Comparison of ENCODE assay signal across 8 mouse cellular contexts in genomic region chrX:37126671-37127358, GRCm38 (mm10). TPM values are rescaled to one million over a fixed set of nuclear protein-coding genes. Genes with fewer than 3 reads are reported as not detected.
DNase-seq lines count a peak whose midpoint lies in the region; ATAC-seq lines count a peak whose summit lies in the region.

Gene Nkap (plus strand): TSS chrX:37126795.

- H3K4me3 ChIP-seq in hindbrain, embryonic 11.5 days (ENCODE audit: low read depth, low read length) = peak within 1 kb of the TSS; percentile 60

- H3K9ac ChIP-seq in hindbrain, embryonic 11.5 days (ENCODE audit: low read depth, low read length) = peak within 1 kb of the TSS; percentile 75

- peak within 1 kb of the TSS; percentile 39 for H3K4me2 ChIP-seq in hindbrain, embryonic 11.5 days (replicated peaks; ENCODE audit: low read depth, low read length)

- no peaks in the 10 kb centered on the region for H3K36me3 ChIP-seq in hindbrain, embryonic 11.5 days (ENCODE audit: control insufficient read depth, insufficient read depth, low read length)

- DNase-seq in MN1 (ENCODE audit: low spot score) = peak; percentile 79
- DNase-seq in cerebellum, adult 9-10 months = peak; percentile 81
- DNase-seq in hindbrain, embryonic 11.5 days (ENCODE audit: low spot score) = peak; percentile 78
- DNase-seq in layer of hippocampus, postnatal 14 days (ENCODE audit: low spot score in 2 of 2) = peak; percentile 73 to 83
- DNase-seq in lung, postnatal 14 days = peak; percentile 74
- peak; percentile 65 for DNase-seq in retina, adult 2 months (ENCODE audit: low read depth, low spot score)
- peak; percentile 69 to 72 for DNase-seq in thymus, postnatal 36 days

- H3K27me3 ChIP-seq in hindbrain, embryonic 11.5 days (ENCODE audit: control insufficient read depth, insufficient read depth, low read length) = no peaks in the 10 kb centered on the region

- H3K9me3 ChIP-seq in hindbrain, embryonic 11.5 days (ENCODE audit: control insufficient read depth, low read length) = no peaks in the 10 kb centered on the region

- ATAC-seq in frontal cortex, adult (ENCODE audit: low TSS enrichment) = peak; percentile 99
- ATAC-seq in hindbrain, embryonic 11.5 days (ENCODE audit: low FRiP score) = peak; percentile 89

- no peaks in the 10 kb centered on the region for H3K4me1 ChIP-seq in hindbrain, embryonic 11.5 days (replicated peaks; ENCODE audit: control insufficient read depth, insufficient read depth, low read length)

- peak within 1 kb of the TSS; percentile 75 for H3K27ac ChIP-seq in hindbrain, embryonic 11.5 days (ENCODE audit: low read depth, low read length)

- WGBS in hindbrain, embryonic 11.5 days = 16% methylated on average over 56 of the region's 58 CpGs

RNA-seq across cellular contexts. Expression of gene Nkap, which starts in this region (rescaled TPM):
- polyA plus RNA-seq in hindbrain, embryonic 11.5 days (2014; fragmentation: Nextera tagmentation; extraction: Ambion mirVana) = 22.3 and 25.9 TPM in 2 replicates
- 10 to 100 TPM; 13.0 to 15.5 TPM for total RNA-seq in layer of hippocampus, postnatal 14 days (2021)

Comparison
In these comparisons a context has a peak if more than half of its experiments do, and no peak if none do; other contexts are left out.
1. Peak in every context shown above with its lines: DNase-seq, ATAC-seq, H3K4me3 ChIP-seq and H3K27ac ChIP-seq.